Mouse (Mus musculus) liver, adult 2 months (tissue): ENCODE measurements around the gene Tmem126b. TPM values are rescaled to one million over a fixed set of nuclear protein-coding genes. Genes with fewer than 3 reads are reported as not detected.

Experiments used
- DNase-seq: peaks from one replicate; pipeline ENCODE4 v3.0.0-alpha.2; 2011; ENCODE audit warnings: low read depth, low spot score; ENCODE audit errors: extremely low read depth
- H3K27ac ChIP-seq: fragments of 200-500 bp; replicated peaks from 2 replicates; pipeline ENCODE4 v1.5.1; 2012; ENCODE audit warnings: low read depth, mild to moderate bottlenecking, control low read depth, inconsistent platforms, low read length; ENCODE audit not compliant: insufficient read depth
- H3K27me3 ChIP-seq: fragments of 200-500 bp; 2 replicates; pipeline ENCODE4 v1.6.1; 2012; ENCODE audit warnings: mild to moderate bottlenecking, moderate library complexity, low read length, inconsistent platforms; ENCODE audit not compliant: control insufficient read depth, insufficient read depth
- H3K36me3 ChIP-seq: fragments of 200-500 bp; 2 replicates; pipeline ENCODE4 v1.6.1; 2012; ENCODE audit warnings: low read length, inconsistent platforms; ENCODE audit not compliant: control insufficient read depth, insufficient read depth
- H3K4me1 ChIP-seq: fragments of 200-500 bp; 2 replicates; pipeline ENCODE4 v1.6.1; 2011; ENCODE audit warnings: low read length; ENCODE audit not compliant: control insufficient read depth, insufficient read depth
- H3K4me3 ChIP-seq: fragments of 200-500 bp; 2 replicates; pipeline ENCODE4 v1.5.1; 2011; ENCODE audit warnings: low read depth, mild to moderate bottlenecking, control low read depth, low read length, moderate library complexity; ENCODE audit not compliant: insufficient read depth
- H3K79me2 ChIP-seq: fragments of 200-500 bp; 2 replicates; pipeline ENCODE4 v1.6.1; 2012; ENCODE audit warnings: inconsistent platforms, mild to moderate bottlenecking, low read length, moderate library complexity; ENCODE audit not compliant: control insufficient read depth, insufficient read depth
- H3K9ac ChIP-seq: fragments of 200-500 bp; 2 replicates; pipeline ENCODE4 v1.6.1; 2012; ENCODE audit warnings: low read depth, mild to moderate bottlenecking, control low read depth, inconsistent platforms, low read length
- CTCF ChIP-seq: fragments of 200-500 bp; IDR thresholded peaks from 2 replicates; pipeline ENCODE4 v1.5.1; 2011; ENCODE audit warnings: low read depth, low read length, control low read depth
- POLR2A ChIP-seq: fragments of 200-500 bp; IDR thresholded peaks from 2 replicates; pipeline ENCODE4 v1.6.1; 2011; ENCODE audit warnings: low read length, control low read depth; ENCODE audit not compliant: insufficient read depth; ENCODE audit errors: extremely low read depth
- WGBS: fragments of 180-500 bp; shearing (Covaris S2); methylation state at CpG from one replicate; pipeline ENCODE4 v1.1.7; 2018; 5-methylcytosine and 5-hydroxymethylcytosine counted together
- polyA plus RNA-seq: library from polyadenylated mRNA; depleted of rRNA; stranded (reverse); fragments of >200 nt; gene quantifications from 2 replicates; pipeline ENCODE4 v1.2.3, GENCODE M21; 2012
- total RNA-seq: library from RNA; depleted of rRNA; stranded (reverse); fragments of >200 nt; gene quantifications from 2 replicates; pipeline ENCODE4 v1.2.3, GENCODE M21; 2014

The Tmem126b gene
- total and polyA plus RNA-seq, 2 experiments: 6.2 to 22.5 TPM

- Histone ChIP-seq H3K36me3 (peaks cover 23% of the 10 kb centered on the region), H3K9ac (peak overlapping the region; percentile 9), H3K27ac (peak overlapping the region; percentile 22; the same call in 1 of the 2 replicates), H3K27me3 (no peaks in the 10 kb centered on the region), H3K79me2 (peaks cover 2% of the 10 kb centered on the region; the same call in 1 of the 2 replicates), H3K4me1 (peaks cover 6% of the 10 kb centered on the region), H3K4me3 (peak overlapping the region; percentile 76)
- 3% methylated on average over 7 of the region's 7 CpGs for WGBS
- TF ChIP-seq CTCF (no peak), POLR2A (no peak)
- peak; percentile 46 for DNase-seq
These were observed 19.5 kb downstream of the Tmem126b start for GRCm38 (mm10) chr7:90456149-90456844.

- Histone ChIP-seq H3K79me2 (peaks cover 14% of the 10 kb centered on the region), H3K27ac (peak overlapping the region; percentile 98), H3K36me3 (peaks cover 12% of the 10 kb centered on the region), H3K4me1 (peaks cover 11% of the 10 kb centered on the region; the same call in 1 of the 2 replicates), H3K9ac (peak overlapping the region; percentile 98), H3K27me3 (no peaks in the 10 kb centered on the region), H3K4me3 (peak overlapping the region; percentile 96)
- DNase-seq: no peak
- 0% methylated on average over 6 of the region's 6 CpGs for WGBS
- TF ChIP-seq CTCF (no peak), POLR2A (no peak)
These were observed 31.6 kb downstream of the Tmem126b start for GRCm38 (mm10) chr7:90444206-90444605.

- H3K4me3 ChIP-seq: peak overlapping the region; percentile 96
- under 1% methylated on average over 112 of the region's 123 CpGs for WGBS
- peaks cover 11% of the 10 kb centered on the region; the same call in 1 of the 2 replicates for H3K4me1 ChIP-seq
- no peaks in the 10 kb centered on the region for H3K27me3 ChIP-seq
- 0 out of 2 replicates have a peak, but pooled peaks have one; percentile 10 for TF ChIP-seq POLR2A
- TF ChIP-seq CTCF: peak; percentile 53
- peak overlapping the region; percentile 98 for H3K9ac ChIP-seq
- H3K27ac ChIP-seq: peak overlapping the region; percentile 98
- no peak for DNase-seq
- peaks cover 9% of the 10 kb centered on the region for H3K36me3 ChIP-seq
- H3K79me2 ChIP-seq: peaks cover 14% of the 10 kb centered on the region
These were observed 32.4 kb downstream of the Tmem126b start for GRCm38 (mm10) chr7:90443101-90444091.

- H3K4me3 ChIP-seq: peak within 1 kb of the TSS; percentile 96
- H3K27me3 ChIP-seq: no peaks in the 10 kb centered on the region
- H3K9ac ChIP-seq: peak within 1 kb of the TSS; percentile 98
- peaks cover 8% of the 10 kb centered on the region; the same call in 1 of the 2 replicates for H3K4me1 ChIP-seq
- H3K79me2 ChIP-seq: peaks cover 14% of the 10 kb centered on the region
- peak; percentile 95 for DNase-seq
- WGBS: under 1% methylated on average over 54 of the region's 54 CpGs
- peaks cover 6% of the 10 kb centered on the region for H3K36me3 ChIP-seq
- peak; percentile 83 for TF ChIP-seq POLR2A
- no peak for TF ChIP-seq CTCF
- H3K27ac ChIP-seq: peak within 1 kb of the TSS; percentile 98
These were observed 33.2 kb downstream of the Tmem126b start, which contains the start of gene Crebzf for GRCm38 (mm10) chr7:90442518-90443080. Crebzf (plus strand) TSS chr7:90442729.

- TF ChIP-seq POLR2A (no peak), CTCF (no peak)
- Histone ChIP-seq H3K27me3 (no peaks in the 10 kb centered on the region), H3K4me3 (peak overlapping the region; percentile 5; the same call in 1 of the 2 replicates), H3K36me3 (peaks cover 2% of the 10 kb centered on the region), H3K27ac (no peak overlapping the region), H3K79me2 (peaks cover 14% of the 10 kb centered on the region), H3K9ac (0 out of 2 replicates have a peak overlapping the region, but pooled peaks have one; percentile 26), H3K4me1 (peaks cover 6% of the 10 kb centered on the region; the same call in 1 of the 2 replicates)
- 11% methylated on average over 4 of the region's 4 CpGs for WGBS
- no peak for DNase-seq
These were observed 33.7 kb downstream of the Tmem126b start for GRCm38 (mm10) chr7:90442070-90442469.
